Mouse (Mus musculus) liver, adult 2 months (tissue): ENCODE measurements around the gene Faf2. TPM values are rescaled to one million over a fixed set of nuclear protein-coding genes. Genes with fewer than 3 reads are reported as not detected.

Experiments used
- DNase-seq: peaks from one replicate; pipeline ENCODE4 v3.0.0-alpha.2; 2011; ENCODE audit warnings: low read depth, low spot score; ENCODE audit errors: extremely low read depth
- H3K27ac ChIP-seq: fragments of 200-500 bp; replicated peaks from 2 replicates; pipeline ENCODE4 v1.5.1; 2012; ENCODE audit warnings: low read depth, mild to moderate bottlenecking, control low read depth, inconsistent platforms, low read length; ENCODE audit not compliant: insufficient read depth
- H3K27me3 ChIP-seq: fragments of 200-500 bp; 2 replicates; pipeline ENCODE4 v1.6.1; 2012; ENCODE audit warnings: mild to moderate bottlenecking, moderate library complexity, low read length, inconsistent platforms; ENCODE audit not compliant: control insufficient read depth, insufficient read depth
- H3K36me3 ChIP-seq: fragments of 200-500 bp; 2 replicates; pipeline ENCODE4 v1.6.1; 2012; ENCODE audit warnings: low read length, inconsistent platforms; ENCODE audit not compliant: control insufficient read depth, insufficient read depth
- H3K4me1 ChIP-seq: fragments of 200-500 bp; 2 replicates; pipeline ENCODE4 v1.6.1; 2011; ENCODE audit warnings: low read length; ENCODE audit not compliant: control insufficient read depth, insufficient read depth
- H3K4me3 ChIP-seq: fragments of 200-500 bp; 2 replicates; pipeline ENCODE4 v1.5.1; 2011; ENCODE audit warnings: low read depth, mild to moderate bottlenecking, control low read depth, low read length, moderate library complexity; ENCODE audit not compliant: insufficient read depth
- H3K79me2 ChIP-seq: fragments of 200-500 bp; 2 replicates; pipeline ENCODE4 v1.6.1; 2012; ENCODE audit warnings: inconsistent platforms, mild to moderate bottlenecking, low read length, moderate library complexity; ENCODE audit not compliant: control insufficient read depth, insufficient read depth
- H3K9ac ChIP-seq: fragments of 200-500 bp; 2 replicates; pipeline ENCODE4 v1.6.1; 2012; ENCODE audit warnings: low read depth, mild to moderate bottlenecking, control low read depth, inconsistent platforms, low read length
- CTCF ChIP-seq: fragments of 200-500 bp; IDR thresholded peaks from 2 replicates; pipeline ENCODE4 v1.5.1; 2011; ENCODE audit warnings: low read depth, low read length, control low read depth
- POLR2A ChIP-seq: fragments of 200-500 bp; IDR thresholded peaks from 2 replicates; pipeline ENCODE4 v1.6.1; 2011; ENCODE audit warnings: low read length, control low read depth; ENCODE audit not compliant: insufficient read depth; ENCODE audit errors: extremely low read depth
- WGBS: fragments of 180-500 bp; shearing (Covaris S2); methylation state at CpG from one replicate; pipeline ENCODE4 v1.1.7; 2018; 5-methylcytosine and 5-hydroxymethylcytosine counted together
- polyA plus RNA-seq: library from polyadenylated mRNA; depleted of rRNA; stranded (reverse); fragments of >200 nt; gene quantifications from 2 replicates; pipeline ENCODE4 v1.2.3, GENCODE M21; 2012
- total RNA-seq: library from RNA; depleted of rRNA; stranded (reverse); fragments of >200 nt; gene quantifications from 2 replicates; pipeline ENCODE4 v1.2.3, GENCODE M21; 2014

Gene Faf2
- total and polyA plus RNA-seq, 2 experiments, result 22.5 to 25.1 TPM

DNA sequence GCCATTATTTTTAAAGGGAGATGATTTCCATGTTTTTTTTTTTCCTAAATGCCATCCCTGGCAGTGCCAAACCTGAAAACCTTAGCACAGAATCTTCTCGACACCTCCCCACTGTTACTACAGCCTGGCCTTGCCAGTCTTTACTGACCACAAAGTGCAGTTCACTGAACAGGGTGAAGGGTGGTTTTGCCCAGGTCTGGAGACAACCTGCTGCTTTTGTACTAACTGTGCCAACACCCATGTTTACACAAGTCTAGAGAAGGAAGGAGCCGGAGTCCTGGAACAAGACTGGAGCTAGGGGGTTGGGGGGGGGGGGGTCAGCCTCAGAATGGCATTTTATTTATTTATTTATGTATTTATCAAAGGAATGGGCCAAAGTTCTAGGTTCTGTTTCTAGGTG lies 40.2 kb upstream of the Faf2 start:
- Histone ChIP-seq H3K4me3 (no peak overlapping the region), H3K36me3 (peaks cover 18% of the 10 kb centered on the region), H3K27me3 (no peaks in the 10 kb centered on the region), H3K4me1 (peaks cover 19% of the 10 kb centered on the region), H3K27ac (peak overlapping the region; percentile 39; the same call in 1 of the 2 replicates), H3K79me2 (no peaks in the 10 kb centered on the region), H3K9ac (no peak overlapping the region)
- 18% methylated on average over 2 of the region's 2 CpGs for WGBS
- DNase-seq, result peak; percentile 81
- TF ChIP-seq POLR2A (no peak), CTCF (no peak)

DNA sequence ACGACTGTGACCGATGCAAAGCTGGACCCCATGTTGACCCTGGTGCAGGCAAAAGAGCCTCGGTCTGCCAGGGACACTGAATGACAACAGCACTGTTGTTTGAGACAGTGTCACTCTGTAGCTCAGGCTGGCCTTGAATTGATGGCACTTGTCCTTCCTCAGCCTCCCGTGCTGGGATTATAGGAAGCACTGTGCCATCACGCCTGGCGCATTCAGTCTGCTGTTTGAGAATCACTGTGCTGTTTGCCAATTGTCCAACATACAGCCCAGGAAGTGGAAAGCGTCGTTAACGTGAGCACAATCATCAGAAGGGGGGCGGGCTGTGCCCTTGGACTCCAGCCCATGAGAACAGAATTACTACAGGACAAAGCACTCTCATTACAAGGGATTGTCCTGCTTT lies 39.5 kb upstream of the Faf2 start:
- no peaks in the 10 kb centered on the region for H3K27me3 ChIP-seq
- peaks cover 21% of the 10 kb centered on the region for H3K36me3 ChIP-seq
- peak overlapping the region; percentile 55 for H3K27ac ChIP-seq
- H3K79me2 ChIP-seq, result no peaks in the 10 kb centered on the region
- H3K4me1 ChIP-seq, result peaks cover 19% of the 10 kb centered on the region
- H3K9ac ChIP-seq, result no peak overlapping the region
- H3K4me3 ChIP-seq, result no peak overlapping the region
- WGBS, result 17% methylated on average over 10 of the region's 10 CpGs
- DNase-seq, result no peak
- no peak for TF ChIP-seq CTCF
- TF ChIP-seq POLR2A, result no peak

DNA sequence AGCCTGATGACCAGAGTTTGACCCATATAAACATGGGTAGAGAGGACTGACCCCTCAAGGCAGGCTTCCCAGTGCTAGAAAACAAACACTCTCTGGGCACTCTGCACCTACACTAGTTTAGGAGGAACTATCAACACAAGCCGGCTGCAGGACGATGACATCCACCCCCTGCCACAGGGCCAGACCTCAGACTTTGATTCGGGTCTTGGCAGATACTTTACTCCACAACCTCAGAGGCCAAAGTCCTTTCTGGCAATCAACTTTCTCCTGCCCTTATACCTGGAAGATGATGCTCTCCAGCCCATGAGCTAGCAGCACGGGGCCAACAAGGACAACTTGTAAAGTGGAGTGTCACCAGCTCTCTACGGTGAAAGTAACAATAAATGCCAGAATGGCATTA lies 38.7 kb upstream of the Faf2 start:
- WGBS, result 23% methylated on average over 5 of the region's 5 CpGs
- H3K27ac ChIP-seq, result peak overlapping the region; percentile 35
- TF ChIP-seq POLR2A (no peak), CTCF (no peak)
- DNase-seq, result peak; percentile 92
- no peaks in the 10 kb centered on the region for H3K27me3 ChIP-seq
- H3K4me3 ChIP-seq, result no peak overlapping the region
- peaks cover 22% of the 10 kb centered on the region for H3K36me3 ChIP-seq
- no peak overlapping the region for H3K9ac ChIP-seq
- H3K79me2 ChIP-seq, result no peaks in the 10 kb centered on the region
- peaks cover 19% of the 10 kb centered on the region for H3K4me1 ChIP-seq

DNA sequence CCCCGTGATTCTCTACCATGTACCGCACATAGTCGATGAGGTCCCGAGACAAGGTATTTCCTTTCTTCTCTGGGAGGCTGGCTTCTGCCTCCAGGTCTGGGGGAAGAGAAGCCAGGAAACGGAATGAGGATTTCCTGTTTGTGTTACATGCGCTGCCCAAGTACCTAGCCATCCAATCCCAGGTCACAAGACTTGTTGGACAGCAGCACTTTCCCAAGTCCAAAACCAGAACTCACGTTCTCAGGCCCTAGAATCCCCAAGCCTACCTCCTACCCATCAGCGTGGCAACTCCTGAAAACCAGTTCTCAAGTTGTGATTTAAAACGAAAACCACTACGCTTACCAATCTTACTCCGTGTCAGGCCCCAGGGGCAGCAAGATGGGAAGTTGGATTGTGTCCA lies 35.8 kb upstream of the Faf2 start:
- H3K79me2 ChIP-seq, result peaks cover 11% of the 10 kb centered on the region; the same call in 1 of the 2 replicates
- WGBS, result 82% methylated on average over 11 of the region's 11 CpGs
- DNase-seq, result no peak
- peaks cover 19% of the 10 kb centered on the region for H3K4me1 ChIP-seq
- TF ChIP-seq CTCF (no peak), POLR2A (no peak)
- H3K4me3 ChIP-seq, result no peak overlapping the region
- no peak overlapping the region for H3K9ac ChIP-seq
- peaks cover 25% of the 10 kb centered on the region for H3K36me3 ChIP-seq
- H3K27me3 ChIP-seq, result no peaks in the 10 kb centered on the region
- no peak overlapping the region for H3K27ac ChIP-seq

DNA sequence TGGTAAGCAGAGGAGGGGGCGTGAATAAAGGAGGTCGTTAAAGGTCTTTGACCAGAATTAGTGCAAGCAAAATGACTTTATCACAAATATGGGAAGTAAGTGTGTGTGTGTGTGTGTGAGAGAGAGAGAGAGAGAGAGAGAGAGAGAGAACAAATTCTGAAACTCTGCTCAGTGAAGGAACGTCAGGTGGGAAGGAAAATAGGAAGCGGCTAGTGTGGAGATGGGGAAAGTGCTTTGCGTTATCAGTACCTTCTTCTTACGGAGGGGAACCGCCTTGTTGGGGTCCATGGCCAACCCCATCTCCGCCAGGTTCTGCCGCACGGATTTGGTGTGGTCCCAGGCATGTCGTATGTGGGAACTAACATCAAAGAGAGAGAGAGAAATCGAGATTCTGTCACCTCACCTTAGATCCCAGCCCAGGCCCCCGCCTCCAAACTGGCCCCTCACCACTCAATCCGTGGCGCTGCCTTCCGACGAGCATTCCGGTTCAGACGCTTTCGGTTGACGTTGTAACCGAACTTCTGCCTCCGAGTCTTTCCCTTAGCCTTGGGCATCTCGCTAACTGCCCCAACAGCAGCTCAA lies 32.1 kb upstream of the Faf2 start:
- Histone ChIP-seq H3K27me3 (no peaks in the 10 kb centered on the region), H3K9ac (peak overlapping the region; percentile 75), H3K4me3 (peak overlapping the region; percentile 94), H3K27ac (peak overlapping the region; percentile 25), H3K36me3 (peaks cover 17% of the 10 kb centered on the region), H3K79me2 (peaks cover 11% of the 10 kb centered on the region; the same call in 1 of the 2 replicates), H3K4me1 (peaks cover 10% of the 10 kb centered on the region)
- no peak for TF ChIP-seq CTCF
- TF ChIP-seq POLR2A, result no peak
- no peak for DNase-seq
- WGBS, result under 1% methylated on average over 24 of the region's 24 CpGs

DNA sequence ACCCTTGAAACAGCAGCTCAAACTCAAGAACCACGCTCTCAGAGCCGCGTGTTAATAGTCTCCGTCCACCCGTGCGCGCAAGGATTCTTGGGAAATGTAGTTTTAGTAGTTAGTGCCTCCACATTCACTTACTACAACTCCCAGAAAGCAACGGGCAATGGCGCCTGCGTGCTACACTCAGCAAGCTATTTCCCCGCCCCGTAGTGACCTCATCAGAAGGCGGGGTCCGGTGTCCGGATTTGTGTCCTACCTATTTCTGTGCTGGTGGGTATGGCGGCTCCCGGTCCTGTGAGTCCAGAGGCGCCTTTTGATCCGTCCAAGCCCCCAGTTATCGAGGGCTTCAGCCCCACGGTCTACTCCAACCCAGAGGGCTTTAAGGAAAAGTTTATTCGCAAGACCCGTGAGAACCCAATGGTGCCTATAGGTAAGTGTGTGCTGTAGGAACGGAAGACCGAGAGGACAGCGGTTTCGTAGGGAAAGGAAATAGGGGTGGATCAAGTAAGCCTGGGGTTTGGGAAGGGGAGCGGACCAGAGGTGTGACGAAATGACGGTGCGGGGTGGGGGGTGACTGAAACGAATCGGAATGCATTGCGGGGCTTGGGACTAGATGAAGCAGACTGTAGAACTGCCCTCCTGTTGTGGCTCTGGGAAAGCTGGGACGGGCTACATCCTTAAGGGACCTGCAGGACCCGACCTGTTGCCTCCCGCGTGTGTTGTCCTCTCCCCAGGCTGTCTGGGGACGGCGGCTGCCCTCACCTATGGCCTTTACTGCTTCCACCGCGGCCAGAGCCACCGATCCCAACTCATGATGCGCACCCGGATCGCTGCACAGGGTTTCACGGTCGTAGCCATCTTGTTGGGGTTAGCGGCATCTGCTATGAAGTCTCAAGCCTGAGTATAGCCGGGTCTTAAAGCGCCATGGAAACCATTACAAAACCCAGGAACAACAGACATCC lies 31.3 kb upstream of the Faf2 start, which contains the start of the genes Nop16 and Higd2a:
Gene Nop16, minus strand, starts transcription at position 95 of the 956 bp plus-strand sequence.
Gene Higd2a, plus strand, starts transcription at position 212 of the 956 bp plus-strand sequence.
- Histone ChIP-seq H3K9ac (peak within 1 kb of the TSS; percentile 89), H3K79me2 (peaks cover 11% of the 10 kb centered on the region; the same call in 1 of the 2 replicates), H3K4me1 (peaks cover 10% of the 10 kb centered on the region), H3K36me3 (peaks cover 10% of the 10 kb centered on the region), H3K4me3 (peak within 1 kb of the TSS; percentile 94), H3K27me3 (no peaks in the 10 kb centered on the region), H3K27ac (peak within 1 kb of the TSS; percentile 73)
- peak; percentile 96 for DNase-seq
- WGBS, result under 1% methylated on average over 51 of the region's 51 CpGs
- TF ChIP-seq CTCF (no peak), POLR2A (peak; percentile 64)
